Mouse (Mus musculus): Measurements from ENCODE around the gene Ntm. TPM values are rescaled to one million over a fixed set of nuclear protein-coding genes. Genes with fewer than 3 reads are reported as not detected.

Ntm gene
- total RNA-seq (2015) (not detected in 2 replicates), total RNA-seq (2017) (not detected in 2 replicates)

- ATAC-seq (ENCODE audit: poor library complexity, severe bottlenecking): no peak
These were observed at the start of gene Ntm for GRCm38 (mm10) chr9:29962978-29963377. TSS of gene Ntm (minus strand) at chr9:29963141.

DNA sequence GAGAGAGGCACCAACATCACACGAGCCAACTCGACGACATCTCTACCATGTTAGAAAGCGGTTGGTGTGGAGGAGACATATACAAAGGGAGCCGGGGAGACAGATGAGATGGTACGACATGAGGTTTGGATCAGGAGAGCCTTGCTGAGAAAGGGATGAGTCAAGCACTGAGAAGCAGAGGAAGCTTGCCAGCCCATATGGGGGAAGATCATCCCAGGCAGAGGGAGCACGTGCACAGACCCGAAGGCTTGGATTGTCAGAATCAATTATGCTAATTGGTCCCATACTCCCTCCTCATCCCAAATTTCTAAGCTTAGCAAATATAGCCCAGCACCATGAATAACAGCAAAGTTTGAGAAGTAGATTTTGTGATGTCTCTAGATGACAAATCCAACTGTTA, 42.8 kb upstream of the Ntm start:
- ATAC-seq (ENCODE audit: poor library complexity, severe bottlenecking): no peak

DNA sequence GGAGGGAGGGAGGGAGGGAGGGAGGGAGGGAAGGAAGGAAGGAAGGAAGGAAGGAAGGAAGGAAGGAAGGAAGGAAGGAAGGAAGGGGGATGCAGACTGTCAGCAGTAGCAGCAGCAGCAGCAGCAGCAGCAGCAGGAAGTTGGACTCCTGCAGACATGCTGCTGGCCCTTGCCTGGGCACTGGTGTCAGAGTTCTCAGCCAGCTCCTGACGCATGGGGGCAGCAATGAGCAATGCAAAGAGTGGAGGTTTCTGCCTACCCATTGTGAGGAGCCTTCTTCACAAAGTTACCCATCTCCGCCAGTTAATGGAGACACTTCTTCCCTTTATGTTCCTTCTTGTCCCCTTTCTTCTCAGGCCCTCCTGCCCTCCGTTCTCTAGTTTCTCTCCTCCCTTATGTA, 40.7 kb upstream of the Ntm start:
- ATAC-seq (ENCODE audit: poor library complexity, severe bottlenecking): no peak

GRCm38 (mm10) chr9:29981177-29981915, 18.4 kb upstream of the Ntm start:
- no peak for ATAC-seq (ENCODE audit: poor library complexity, severe bottlenecking)

DNA sequence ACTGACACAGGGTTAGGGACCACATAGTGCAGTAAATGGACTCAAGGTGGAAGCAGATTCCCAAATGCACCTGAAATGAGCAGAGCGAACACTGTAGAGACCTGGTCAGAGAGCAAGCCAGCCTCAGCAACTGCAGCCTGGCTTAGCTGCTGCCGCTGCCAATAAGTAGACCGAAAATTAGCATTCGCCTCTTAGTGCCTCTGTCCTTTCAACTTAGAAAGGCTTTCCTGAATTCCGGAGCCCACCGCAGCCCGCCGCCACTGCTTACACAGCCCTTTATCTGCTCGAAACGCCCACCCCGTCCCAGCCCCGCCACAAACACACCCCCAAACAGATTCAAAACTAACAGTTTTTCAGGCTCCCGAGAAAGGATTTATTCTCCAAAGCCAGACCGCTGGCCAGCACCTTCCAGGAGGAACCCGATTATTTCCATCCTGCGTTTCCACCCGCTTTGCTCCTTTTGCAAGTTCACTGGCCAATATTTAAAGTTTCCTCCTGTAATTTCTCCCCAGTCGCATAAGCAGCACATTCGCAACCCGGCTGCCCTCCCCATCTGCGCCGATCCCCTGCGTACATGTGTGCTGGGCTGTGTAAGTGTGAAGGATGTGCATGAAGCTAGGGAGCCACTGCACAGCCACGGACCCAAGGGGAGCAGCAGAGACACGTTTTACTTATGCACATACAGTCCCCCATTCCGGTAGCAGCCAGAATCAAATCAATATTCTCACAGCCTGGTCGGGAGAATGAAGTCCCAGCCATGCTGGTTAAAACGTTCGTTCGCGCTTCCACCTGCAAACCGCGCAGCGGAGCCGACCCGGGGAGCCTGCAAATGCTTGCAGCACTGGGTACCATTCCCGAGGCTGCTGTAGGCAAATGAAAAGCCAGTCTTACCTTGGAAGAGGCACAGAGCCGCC, 730 bp downstream of the Ntm start:
- no peak for ATAC-seq (ENCODE audit: poor library complexity, severe bottlenecking)

- no peak for ATAC-seq (ENCODE audit: poor library complexity, severe bottlenecking)
These were observed 1.4 kb downstream of the Ntm start for GRCm38 (mm10) chr9:29961512-29961911.

- ATAC-seq (ENCODE audit: poor library complexity, severe bottlenecking): no peak
These were observed 2.2 kb downstream of the Ntm start for GRCm38 (mm10) chr9:29960741-29961140.

GRCm38 (mm10) chr9:29960236-29960635, 2.7 kb downstream of the Ntm start:
- no peak for ATAC-seq (ENCODE audit: poor library complexity, severe bottlenecking)

- no peak for ATAC-seq (ENCODE audit: poor library complexity, severe bottlenecking)
These were observed 6.0 kb downstream of the Ntm start for GRCm38 (mm10) chr9:29956936-29957335.

GRCm38 (mm10) chr9:29954031-29954430, 8.9 kb downstream of the Ntm start:
- ATAC-seq (ENCODE audit: poor library complexity, severe bottlenecking): no peak

- ATAC-seq (ENCODE audit: poor library complexity, severe bottlenecking): no peak
These were observed 13.9 kb downstream of the Ntm start for GRCm38 (mm10) chr9:29949041-29949440.

DNA sequence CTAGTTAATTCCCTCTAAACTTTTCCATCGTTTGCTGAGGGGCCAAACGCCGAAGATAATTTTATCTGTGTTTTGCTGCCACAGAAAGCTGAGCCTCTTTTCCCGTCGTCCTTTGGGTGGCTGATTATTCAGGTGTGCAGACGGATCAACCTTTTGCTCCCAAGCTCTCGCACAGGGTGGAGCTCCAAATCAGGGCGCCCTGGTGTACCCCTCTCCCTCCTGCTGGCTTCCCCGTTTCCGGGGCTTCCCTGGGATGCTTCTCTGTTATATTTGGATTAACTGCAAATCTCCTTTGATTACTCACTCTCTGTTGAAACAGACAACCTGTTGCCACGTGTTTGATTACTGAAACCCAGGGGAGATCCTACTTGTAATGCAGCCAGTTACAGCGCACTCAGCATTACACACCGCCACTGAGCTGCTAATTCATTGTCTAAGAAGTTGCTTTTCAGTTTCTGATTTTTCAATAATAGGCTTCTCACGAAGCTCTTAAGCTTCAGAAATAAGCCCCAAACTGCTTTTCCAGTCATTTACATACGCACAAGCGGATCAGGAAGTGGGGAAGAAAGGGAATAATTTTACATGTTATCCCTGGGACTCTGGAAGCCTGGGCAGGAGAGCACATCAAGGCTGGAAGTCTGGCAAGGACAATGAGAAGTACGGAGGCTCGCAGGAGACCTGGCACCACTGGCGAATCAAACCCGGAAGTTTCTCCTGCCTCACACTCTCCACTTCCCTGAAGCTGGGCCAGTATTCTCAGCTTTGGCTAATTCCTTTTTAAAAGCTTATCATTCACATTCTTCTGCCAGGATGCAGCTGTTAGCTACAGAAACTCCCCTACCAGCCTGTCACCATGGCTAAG, 19.5 kb downstream of the Ntm start:
- no peak for ATAC-seq (ENCODE audit: poor library complexity, severe bottlenecking)

DNA sequence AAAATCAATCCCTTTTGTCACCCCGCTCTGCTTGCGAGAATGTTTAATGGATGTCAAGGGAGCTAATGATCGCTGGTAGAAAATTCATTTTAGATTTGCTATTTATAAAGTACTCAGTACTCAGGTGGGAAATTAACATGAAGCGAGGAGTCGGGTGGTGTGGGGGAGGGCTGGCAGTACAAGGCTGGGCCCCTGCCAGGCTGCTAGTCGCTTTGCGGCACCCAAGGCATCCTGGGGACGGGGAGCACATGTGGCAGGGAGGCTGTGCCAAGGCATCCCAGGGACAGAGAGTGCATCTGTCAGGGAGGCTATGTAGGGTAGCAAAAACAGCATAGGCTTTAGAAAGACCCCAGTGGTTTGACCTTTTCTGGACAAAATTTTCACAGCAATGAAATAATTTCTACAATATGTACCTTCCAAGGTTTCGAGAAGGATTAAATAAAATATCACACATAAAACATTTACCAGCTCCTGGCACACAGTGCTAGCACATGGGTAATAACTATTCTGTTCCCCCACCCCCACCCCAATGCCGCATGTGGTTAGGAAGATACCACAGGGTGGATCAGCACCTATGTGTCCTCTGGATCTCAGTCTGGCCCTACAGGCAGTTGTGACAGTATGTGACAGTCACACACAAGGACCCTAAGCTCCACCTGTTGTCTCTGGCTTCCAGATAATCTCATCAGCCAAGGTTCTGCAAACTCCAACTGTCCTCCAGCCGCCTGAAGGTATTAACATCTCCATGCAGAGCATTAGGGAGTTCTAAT, 20.6 kb downstream of the Ntm start:
- no peak for ATAC-seq (ENCODE audit: poor library complexity, severe bottlenecking)

DNA sequence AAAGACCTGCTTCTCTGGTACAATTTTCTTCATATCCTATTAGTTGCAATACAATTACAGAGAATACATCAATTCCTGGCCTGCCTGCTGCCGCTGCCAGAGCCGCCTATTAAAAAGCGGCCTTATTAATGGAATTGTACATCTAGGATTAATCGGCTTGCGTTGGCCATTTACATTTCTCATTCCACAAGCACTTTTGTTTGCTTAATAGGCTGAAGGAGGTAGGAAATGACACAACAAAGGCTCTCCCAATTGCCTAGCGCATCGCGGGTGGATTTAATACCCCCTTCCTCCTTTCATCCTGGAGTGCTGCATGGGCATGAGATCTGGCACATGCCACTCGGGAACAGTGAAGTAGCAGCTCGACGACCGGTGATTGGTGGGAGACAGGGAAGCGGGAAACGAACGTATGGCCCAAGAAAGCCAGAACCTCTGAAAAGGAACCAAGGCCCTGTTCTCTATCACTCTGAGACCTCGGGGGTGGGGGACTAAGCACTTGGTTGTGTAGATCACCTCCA, 23.4 kb downstream of the Ntm start:
- no peak for ATAC-seq (ENCODE audit: poor library complexity, severe bottlenecking)

DNA sequence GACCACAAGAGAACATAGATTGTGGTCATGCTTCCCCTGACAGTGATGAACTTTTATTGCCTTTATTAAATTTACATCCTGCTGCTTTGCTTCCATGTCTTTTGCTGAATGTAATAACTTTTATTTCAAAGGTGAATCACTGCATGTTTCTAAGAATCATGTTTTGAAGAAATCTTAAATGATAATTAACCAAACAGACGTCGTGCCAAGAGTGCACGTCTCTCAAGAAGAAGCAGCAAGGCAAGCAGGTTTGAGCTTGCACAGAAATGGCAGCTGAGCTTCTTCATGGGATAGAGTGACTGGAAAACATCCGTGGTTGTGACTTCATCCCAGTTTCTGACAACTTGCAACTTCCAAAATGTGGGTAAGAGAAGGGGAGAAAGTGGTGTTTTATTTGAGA, 34.1 kb downstream of the Ntm start:
- no peak for ATAC-seq (ENCODE audit: poor library complexity, severe bottlenecking)

GRCm38 (mm10) chr9:29925382-29925781, 37.6 kb downstream of the Ntm start:
- no peak for ATAC-seq (ENCODE audit: poor library complexity, severe bottlenecking)

DNA sequence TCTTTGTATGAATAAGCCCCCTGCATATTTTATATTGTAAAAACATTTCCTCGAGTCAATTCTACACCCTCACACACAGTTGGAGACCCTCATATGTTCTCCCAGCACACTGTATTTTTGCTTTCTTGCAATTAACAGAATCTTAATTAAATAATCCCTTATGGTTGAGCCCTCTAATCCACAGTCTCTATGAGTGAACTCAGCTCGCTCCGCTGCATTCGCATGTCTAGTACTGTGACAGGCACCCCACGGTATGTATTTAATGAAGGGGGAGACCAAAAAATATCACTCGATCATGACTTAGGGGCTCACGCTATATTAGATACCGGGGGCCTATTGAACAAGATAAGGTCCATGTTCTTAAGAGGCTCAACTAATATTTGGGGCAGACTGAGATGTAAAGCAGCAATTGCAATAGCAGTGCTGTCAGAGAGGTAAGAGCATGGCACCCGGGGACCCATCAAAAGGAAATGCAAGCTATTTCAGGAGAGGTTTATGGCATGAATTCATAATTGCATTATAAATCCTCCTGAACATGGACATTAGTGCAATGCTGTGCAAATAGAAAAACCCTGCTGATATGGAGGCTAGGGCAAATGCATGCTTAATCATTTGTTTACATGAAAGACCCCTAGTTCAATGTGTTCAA, 64.4 kb downstream of the Ntm start:
- no peak for ATAC-seq (ENCODE audit: poor library complexity, severe bottlenecking)

DNA sequence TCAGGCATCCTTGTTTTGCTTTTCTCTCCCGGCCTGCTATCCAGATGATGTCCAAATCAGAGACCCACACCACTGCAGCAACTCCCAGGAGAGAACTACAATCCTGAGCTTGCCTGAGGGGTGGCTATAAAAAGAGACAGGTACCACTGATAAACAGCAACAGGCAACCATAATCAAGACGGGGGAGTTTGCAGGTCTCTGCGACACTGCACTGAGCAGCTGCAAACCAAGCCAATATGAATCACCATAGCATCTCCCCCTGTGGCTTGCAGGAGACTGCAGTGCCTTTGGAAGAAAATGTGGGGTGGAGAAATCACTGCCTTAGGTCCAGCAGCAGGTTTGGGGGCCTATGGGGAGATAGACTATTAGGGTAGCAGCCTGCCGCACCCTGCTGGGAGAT, 65.5 kb downstream of the Ntm start:
- ATAC-seq (ENCODE audit: poor library complexity, severe bottlenecking): no peak

- ATAC-seq (ENCODE audit: poor library complexity, severe bottlenecking): no peak
These were observed 70.1 kb downstream of the Ntm start for GRCm38 (mm10) chr9:29892792-29893191.

- ATAC-seq (ENCODE audit: poor library complexity, severe bottlenecking): peak; percentile 84
These were observed 74.2 kb downstream of the Ntm start for GRCm38 (mm10) chr9:29888712-29889111.

Measured in megakaryocyte, adult 5-6 weeks (primary cell).